Mouse (Mus musculus): ENCODE results near the gene Tmem238l. TPM values are rescaled to one million over a fixed set of nuclear protein-coding genes. Genes with fewer than 3 reads are reported as not detected.

Tmem238l gene
- polyA plus RNA-seq, 1 experiment: 269 TPM

DNA sequence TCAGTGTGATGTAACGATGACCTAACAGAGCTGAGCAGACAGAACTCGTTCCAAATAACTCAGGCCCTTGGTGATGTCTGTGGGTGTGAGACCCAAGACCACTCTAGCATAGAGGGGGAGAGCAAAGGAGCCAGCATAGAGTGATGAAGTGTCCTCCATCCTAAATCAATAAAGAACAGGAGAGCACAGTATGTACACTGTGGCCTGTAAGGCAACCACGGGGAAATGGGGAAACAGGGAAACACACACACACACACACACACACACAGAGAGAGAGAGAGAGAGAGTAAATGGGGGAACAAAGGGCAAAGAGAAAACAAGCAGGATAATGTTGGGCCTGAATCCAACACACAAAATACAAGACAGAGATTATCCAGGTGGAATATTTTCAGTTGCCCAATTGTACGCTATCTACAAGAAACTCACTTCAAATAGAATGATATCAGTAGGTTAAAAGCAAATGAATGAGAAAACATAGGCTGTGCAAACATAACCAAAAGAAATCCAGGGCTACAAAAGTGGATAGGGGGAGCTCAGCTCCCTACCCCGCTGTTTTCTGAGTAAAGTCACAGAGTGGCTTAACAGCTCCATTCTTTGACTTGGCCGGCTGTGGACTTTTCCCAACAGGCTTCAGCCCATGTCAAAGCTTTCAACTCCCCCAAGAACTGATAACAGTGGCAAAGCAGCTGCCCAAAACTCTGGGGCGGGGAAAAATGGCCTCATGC is 19.3 kb downstream of the Tmem238l start:
- H3K27ac ChIP-seq (ENCODE audit: insufficient read depth, low read depth, low read length): no peak overlapping the region
- no peaks in the 10 kb centered on the region for H3K36me3 ChIP-seq (ENCODE audit: control insufficient read depth, insufficient read depth, low read length)
- H3K27me3 ChIP-seq (ENCODE audit: control insufficient read depth, insufficient read depth, low read length): no peaks in the 10 kb centered on the region
- H3K4me1 ChIP-seq (ENCODE audit: control insufficient read depth, insufficient read depth, insufficient read length, low read length): peaks cover 11% of the 10 kb centered on the region; the same call in 1 of the 2 replicates
- TF ChIP-seq CTCF (IDR thresholded peaks at IDR 0.05; ENCODE audit: extremely low read depth, insufficient read length, insufficient replicate concordance, low read depth, low read length) (no peak), POLR2A (IDR thresholded peaks at IDR 0.05; ENCODE audit: low read depth, low read length) (no peak)
- 77% methylated on average over 7 of the region's 7 CpGs for WGBS
- H3K4me3 ChIP-seq (ENCODE audit: low read depth, low read length): no peak overlapping the region

DNA sequence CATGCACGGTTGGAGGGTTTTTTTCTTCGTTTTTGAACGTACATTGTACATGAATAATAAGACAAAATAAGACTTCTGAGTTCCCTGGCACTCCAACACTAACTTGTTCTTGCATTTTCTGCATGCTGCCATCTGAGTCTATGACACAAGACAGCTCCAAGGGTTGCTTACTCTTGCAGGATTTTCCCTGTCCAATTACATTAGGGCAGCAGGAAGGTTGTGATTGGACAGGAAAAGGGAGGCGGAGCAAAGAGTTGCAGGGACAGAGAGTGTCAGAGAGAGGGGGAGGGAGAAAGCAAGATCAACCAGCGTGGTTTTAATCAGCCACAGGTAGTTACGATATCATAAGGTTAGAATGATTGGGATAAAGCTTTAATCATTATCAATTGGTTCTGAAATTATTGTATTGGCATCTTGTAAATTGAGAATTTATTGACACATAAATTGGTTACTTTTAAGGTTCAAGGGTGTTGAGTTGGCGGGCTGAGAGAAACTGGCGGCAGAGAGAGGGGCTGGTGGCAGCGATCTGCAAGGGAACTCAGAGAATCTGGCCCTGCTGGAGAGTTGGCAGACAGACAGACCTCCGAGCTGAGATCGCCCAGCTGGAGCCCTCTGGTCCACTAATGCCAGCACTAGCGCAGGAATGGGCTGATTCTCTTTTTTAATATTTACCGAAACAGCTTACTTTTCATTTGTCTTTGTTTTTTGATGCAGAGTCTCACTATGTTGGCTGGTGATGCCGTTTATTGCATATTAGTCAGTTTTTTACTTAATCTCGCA is 25.1 kb downstream of the Tmem238l start:
- H3K27ac ChIP-seq (ENCODE audit: insufficient read depth, low read depth, low read length): no peak overlapping the region
- H3K27me3 ChIP-seq (ENCODE audit: control insufficient read depth, insufficient read depth, low read length): no peaks in the 10 kb centered on the region
- 78% methylated on average over 15 of the region's 15 CpGs for WGBS
- no peaks in the 10 kb centered on the region for H3K36me3 ChIP-seq (ENCODE audit: control insufficient read depth, insufficient read depth, low read length)
- H3K4me1 ChIP-seq (ENCODE audit: control insufficient read depth, insufficient read depth, insufficient read length, low read length): peaks cover 2% of the 10 kb centered on the region; the same call in 1 of the 2 replicates
- TF ChIP-seq CTCF (IDR thresholded peaks at IDR 0.05; ENCODE audit: extremely low read depth, insufficient read length, insufficient replicate concordance, low read depth, low read length): no peak
- TF ChIP-seq POLR2A (IDR thresholded peaks at IDR 0.05; ENCODE audit: low read depth, low read length): no peak
- H3K4me3 ChIP-seq (ENCODE audit: low read depth, low read length): no peak overlapping the region

DNA sequence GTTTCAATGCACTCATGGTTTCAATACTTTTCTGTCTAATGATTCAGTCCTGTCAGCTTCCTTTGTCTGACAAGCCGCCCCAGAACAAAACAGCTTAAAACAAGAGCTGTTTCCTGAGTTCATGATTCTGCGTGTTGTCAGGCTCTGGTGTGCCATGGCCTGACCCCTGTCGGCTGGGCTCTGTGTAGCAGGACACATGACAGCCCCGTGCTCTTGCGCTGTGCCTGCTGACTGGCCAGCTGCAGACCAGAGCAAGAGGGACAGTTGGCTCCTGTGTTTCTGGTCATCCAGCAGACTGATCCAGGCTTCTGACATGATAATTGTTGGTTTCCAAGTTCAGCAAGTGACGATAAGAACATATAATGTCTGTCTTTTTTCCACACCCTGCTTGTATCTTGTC is 26.4 kb downstream of the Tmem238l start:
- no peaks in the 10 kb centered on the region for H3K27me3 ChIP-seq (ENCODE audit: control insufficient read depth, insufficient read depth, low read length)
- 25% methylated on average over 6 of the region's 6 CpGs for WGBS
- TF ChIP-seq CTCF (IDR thresholded peaks at IDR 0.05; ENCODE audit: extremely low read depth, insufficient read length, insufficient replicate concordance, low read depth, low read length) (peak; percentile 64), POLR2A (IDR thresholded peaks at IDR 0.05; ENCODE audit: low read depth, low read length) (no peak)
- H3K4me1 ChIP-seq (ENCODE audit: control insufficient read depth, insufficient read depth, insufficient read length, low read length): peaks cover 2% of the 10 kb centered on the region; the same call in 1 of the 2 replicates
- H3K36me3 ChIP-seq (ENCODE audit: control insufficient read depth, insufficient read depth, low read length): no peaks in the 10 kb centered on the region
- peak overlapping the region; percentile 51 for H3K27ac ChIP-seq (ENCODE audit: insufficient read depth, low read depth, low read length)
- no peak overlapping the region for H3K4me3 ChIP-seq (ENCODE audit: low read depth, low read length)

DNA sequence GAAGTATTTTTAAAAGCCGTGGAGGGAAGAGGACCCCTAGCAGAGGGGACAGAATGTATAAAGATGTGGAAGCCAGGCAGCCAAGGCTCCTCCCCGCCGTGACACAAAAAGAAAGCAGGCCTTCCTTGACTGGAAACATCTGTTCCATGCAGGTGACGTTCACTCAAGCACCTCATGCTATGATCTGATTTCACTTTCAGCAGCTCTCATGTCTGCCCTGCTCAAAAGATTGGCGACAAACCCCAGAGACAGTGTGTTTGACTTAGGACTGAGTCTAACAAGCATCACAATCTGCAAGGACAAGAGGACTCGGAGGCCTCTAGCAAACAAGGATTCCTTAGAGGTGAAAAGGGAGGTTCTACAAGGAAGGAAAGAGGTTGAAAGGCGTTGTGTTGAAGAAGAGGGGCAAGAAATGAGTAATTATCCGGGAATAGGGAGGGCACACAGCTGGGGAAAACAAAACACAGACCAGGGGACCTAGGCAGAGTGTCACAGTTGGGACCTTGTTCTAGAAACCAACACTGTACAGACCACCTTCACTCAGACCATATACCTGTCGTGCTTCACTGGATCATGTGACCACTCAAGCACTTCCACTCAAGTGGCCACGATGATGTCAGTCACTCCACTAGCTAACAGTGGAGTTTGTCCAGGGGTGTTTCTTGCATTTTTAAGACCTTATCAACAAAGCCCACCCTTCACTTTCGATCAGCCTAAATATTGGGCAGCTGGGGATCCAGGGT is 27.2 kb downstream of the Tmem238l start:
- Histone ChIP-seq H3K4me1 (ENCODE audit: control insufficient read depth, insufficient read depth, insufficient read length, low read length) (peaks cover 2% of the 10 kb centered on the region; the same call in 1 of the 2 replicates), H3K4me3 (ENCODE audit: low read depth, low read length) (no peak overlapping the region), H3K36me3 (ENCODE audit: control insufficient read depth, insufficient read depth, low read length) (no peaks in the 10 kb centered on the region), H3K27me3 (ENCODE audit: control insufficient read depth, insufficient read depth, low read length) (no peaks in the 10 kb centered on the region), H3K27ac (ENCODE audit: insufficient read depth, low read depth, low read length) (peak overlapping the region; percentile 51)
- TF ChIP-seq POLR2A (IDR thresholded peaks at IDR 0.05; ENCODE audit: low read depth, low read length) (no peak), CTCF (IDR thresholded peaks at IDR 0.05; ENCODE audit: extremely low read depth, insufficient read length, insufficient replicate concordance, low read depth, low read length) (no peak)
- whole genome bisulfite sequencing: 62% methylated on average over 11 of the region's 11 CpGs

DNA sequence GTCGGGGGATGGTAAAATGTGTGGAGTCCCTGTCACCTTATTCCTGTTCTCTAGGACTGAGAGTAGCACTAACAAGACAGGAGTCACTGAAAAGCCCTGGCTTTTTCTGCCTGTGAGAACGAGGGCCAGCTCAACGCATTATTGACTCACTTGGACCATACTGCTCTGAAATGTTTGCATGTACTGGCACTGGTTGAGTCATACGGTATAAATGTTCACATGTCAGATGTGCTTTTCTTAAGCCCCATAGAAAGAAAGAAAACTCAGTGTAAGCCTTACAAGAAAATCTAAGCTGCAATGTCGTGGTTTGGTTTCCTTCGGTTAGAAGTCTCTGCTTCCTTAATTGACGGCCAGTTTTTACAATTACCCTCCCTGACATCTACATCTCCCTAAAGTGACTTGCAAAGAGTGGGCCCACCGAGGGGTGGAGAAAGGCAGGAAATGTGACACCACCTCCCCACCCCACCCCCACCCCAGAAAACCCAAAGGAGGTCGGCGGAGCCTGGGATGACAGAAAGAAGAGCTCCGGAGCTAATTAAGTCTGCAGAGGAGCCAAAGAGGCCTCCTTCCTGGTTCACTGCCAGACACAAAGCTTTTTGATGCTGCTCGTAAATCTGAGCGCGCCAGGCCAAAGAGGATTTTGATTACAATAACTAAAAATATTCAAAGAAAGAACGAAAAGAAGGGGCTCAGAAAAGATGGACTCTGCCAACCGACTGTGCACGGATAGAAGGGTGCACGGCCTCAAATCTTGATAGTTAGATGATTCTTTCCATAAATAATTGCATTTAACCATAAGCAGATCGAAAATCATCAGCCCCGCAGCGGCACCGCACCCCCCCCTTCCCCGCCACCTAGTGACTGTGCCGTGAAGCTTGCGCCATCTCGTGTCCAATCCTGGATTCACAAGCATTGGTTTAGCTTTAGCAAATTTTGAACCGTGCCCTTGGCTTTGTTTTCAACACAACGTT is 28.0 kb downstream of the Tmem238l start:
- peak overlapping the region; percentile 45 for H3K4me3 ChIP-seq (ENCODE audit: low read depth, low read length)
- H3K27me3 ChIP-seq (ENCODE audit: control insufficient read depth, insufficient read depth, low read length): no peaks in the 10 kb centered on the region
- peak overlapping the region; percentile 51 for H3K27ac ChIP-seq (ENCODE audit: insufficient read depth, low read depth, low read length)
- no peaks in the 10 kb centered on the region for H3K36me3 ChIP-seq (ENCODE audit: control insufficient read depth, insufficient read depth, low read length)
- WGBS: 14% methylated on average over 28 of the region's 28 CpGs
- TF ChIP-seq CTCF (IDR thresholded peaks at IDR 0.05; ENCODE audit: extremely low read depth, insufficient read length, insufficient replicate concordance, low read depth, low read length) (peak; percentile 94; the same call in 1 of the 2 replicates), POLR2A (IDR thresholded peaks at IDR 0.05; ENCODE audit: low read depth, low read length) (no peak)
- H3K4me1 ChIP-seq (ENCODE audit: control insufficient read depth, insufficient read depth, insufficient read length, low read length): peaks cover 2% of the 10 kb centered on the region; the same call in 1 of the 2 replicates

DNA sequence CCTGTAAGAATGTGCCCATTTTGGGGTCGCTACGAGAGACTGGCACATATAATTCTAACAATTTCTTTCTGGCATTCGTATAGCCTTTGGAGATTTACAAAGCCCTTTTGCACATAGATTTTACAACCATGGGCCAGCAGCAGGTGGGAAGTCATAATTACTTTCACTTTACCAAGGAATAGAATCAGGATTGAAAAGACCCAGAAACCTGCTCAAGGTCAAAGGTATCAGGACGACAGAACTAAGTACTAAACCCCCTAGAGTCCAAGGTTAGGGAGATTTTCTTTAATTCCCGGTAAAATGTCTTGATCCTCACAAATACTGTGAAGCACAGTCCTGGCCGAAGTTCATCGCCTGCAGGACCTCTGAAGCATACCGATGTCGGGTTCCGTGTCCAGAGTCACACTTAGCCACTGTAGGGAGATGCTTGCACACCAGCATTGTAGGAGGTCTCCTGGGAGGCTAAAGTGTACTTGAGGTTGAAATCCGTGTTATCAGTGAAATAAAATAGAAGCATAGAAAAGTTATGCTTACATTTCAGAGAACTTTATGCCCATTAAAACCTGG is 28.8 kb downstream of the Tmem238l start:
- H3K4me1 ChIP-seq (ENCODE audit: control insufficient read depth, insufficient read depth, insufficient read length, low read length): peaks cover 2% of the 10 kb centered on the region; the same call in 1 of the 2 replicates
- no peak for TF ChIP-seq POLR2A (IDR thresholded peaks at IDR 0.05; ENCODE audit: low read depth, low read length)
- no peak for TF ChIP-seq CTCF (IDR thresholded peaks at IDR 0.05; ENCODE audit: extremely low read depth, insufficient read length, insufficient replicate concordance, low read depth, low read length)
- H3K36me3 ChIP-seq (ENCODE audit: control insufficient read depth, insufficient read depth, low read length): no peaks in the 10 kb centered on the region
- peak overlapping the region; percentile 45 for H3K4me3 ChIP-seq (ENCODE audit: low read depth, low read length)
- H3K27me3 ChIP-seq (ENCODE audit: control insufficient read depth, insufficient read depth, low read length): no peaks in the 10 kb centered on the region
- no peak overlapping the region for H3K27ac ChIP-seq (ENCODE audit: insufficient read depth, low read depth, low read length)
- WGBS: 7% methylated on average over 11 of the region's 11 CpGs
